Mouse (Mus musculus): ENCODE data around the gene Npr2. TPM values are rescaled to one million over a fixed set of nuclear protein-coding genes. Genes with fewer than 3 reads are reported as not detected.

Gene Npr2
- polyA plus RNA-seq, 1 experiment, result 0.44 TPM

- TF ChIP-seq POLR2A (IDR thresholded peaks at IDR 0.05; ENCODE audit: borderline replicate concordance, low read depth, low read length), result no peak
- TF ChIP-seq CTCF (IDR thresholded peaks at IDR 0.05; ENCODE audit: low read depth, low read length), result no peak; the same call in 1 of the 2 replicates
These were observed 37.2 kb downstream of the Npr2 start, which contains the start of the genes Tmem8b and Fam221b for GRCm38 (mm10) chr4:43668782-43669427. Gene Tmem8b (plus strand): TSS chr4:43668971. Gene Fam221b (minus strand): TSS chr4:43669145.

DNA sequence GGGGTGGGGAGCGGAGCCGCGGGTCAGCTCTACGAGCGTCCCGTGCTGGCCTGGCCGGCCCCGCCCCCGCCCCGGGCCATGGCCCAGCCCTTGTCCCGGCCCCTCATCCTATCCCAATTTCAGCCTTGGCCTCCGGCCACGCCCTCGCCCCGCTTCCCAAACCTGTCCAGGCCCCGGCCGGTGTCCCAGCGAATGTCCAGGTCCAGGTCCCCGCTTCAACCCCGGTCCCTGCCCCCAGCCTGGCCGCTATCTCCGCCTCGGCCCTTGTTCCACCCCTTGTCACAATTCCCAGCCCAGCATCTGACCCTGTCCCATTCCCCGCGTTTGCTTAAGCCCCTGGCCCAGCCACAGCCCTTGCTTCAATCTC lies 37.7 kb downstream of the Npr2 start:
- Histone ChIP-seq H3K4me1 (ENCODE audit: control insufficient read depth, insufficient read depth, low read length) (peaks cover 9% of the 10 kb centered on the region), H3K4me3 (ENCODE audit: insufficient read depth, low read length) (peak overlapping the region; percentile 73), H3K27ac (ENCODE audit: insufficient read depth, low read depth, low read length) (no peak overlapping the region)
- TF ChIP-seq CTCF (IDR thresholded peaks at IDR 0.05; ENCODE audit: low read depth, low read length) (no peak), POLR2A (IDR thresholded peaks at IDR 0.05; ENCODE audit: borderline replicate concordance, low read depth, low read length) (no peak)

More at GRCm38 (mm10) chr4:43668782-43669427, 37.2 kb downstream of the Npr2 start, which contains the start of the genes Tmem8b and Fam221b:
- H3K4me3 ChIP-seq (ENCODE audit: insufficient read depth, low read length), result peak within 1 kb of the TSS; percentile 73
- no peak within 1 kb of the TSS for H3K27ac ChIP-seq (ENCODE audit: insufficient read depth, low read depth, low read length)
- H3K4me1 ChIP-seq (ENCODE audit: control insufficient read depth, insufficient read depth, low read length), result peaks cover 9% of the 10 kb centered on the region

- Histone ChIP-seq H3K4me3 (ENCODE audit: insufficient read depth, low read length) (no peak overlapping the region), H3K27ac (ENCODE audit: insufficient read depth, low read depth, low read length) (no peak overlapping the region), H3K4me1 (ENCODE audit: control insufficient read depth, insufficient read depth, low read length) (peaks cover 9% of the 10 kb centered on the region)
- TF ChIP-seq CTCF (IDR thresholded peaks at IDR 0.05; ENCODE audit: low read depth, low read length) (peak; percentile 58), POLR2A (IDR thresholded peaks at IDR 0.05; ENCODE audit: borderline replicate concordance, low read depth, low read length) (no peak)
These were observed 40.3 kb downstream of the Npr2 start for GRCm38 (mm10) chr4:43672070-43672469.

GRCm38 (mm10) chr4:43673703-43674102 lies 42.0 kb downstream of the Npr2 start:
- TF ChIP-seq POLR2A (IDR thresholded peaks at IDR 0.05; ENCODE audit: borderline replicate concordance, low read depth, low read length), result no peak
- no peak for TF ChIP-seq CTCF (IDR thresholded peaks at IDR 0.05; ENCODE audit: low read depth, low read length)
- peaks cover 6% of the 10 kb centered on the region for H3K4me1 ChIP-seq (ENCODE audit: control insufficient read depth, insufficient read depth, low read length)
- H3K4me3 ChIP-seq (ENCODE audit: insufficient read depth, low read length), result no peak overlapping the region
- no peak overlapping the region for H3K27ac ChIP-seq (ENCODE audit: insufficient read depth, low read depth, low read length)

GRCm38 (mm10) chr4:43674974-43675373 lies 43.2 kb downstream of the Npr2 start:
- TF ChIP-seq CTCF (IDR thresholded peaks at IDR 0.05; ENCODE audit: low read depth, low read length) (no peak), POLR2A (IDR thresholded peaks at IDR 0.05; ENCODE audit: borderline replicate concordance, low read depth, low read length) (no peak)
- H3K4me1 ChIP-seq (ENCODE audit: control insufficient read depth, insufficient read depth, low read length), result no peaks in the 10 kb centered on the region
- H3K27ac ChIP-seq (ENCODE audit: insufficient read depth, low read depth, low read length), result no peak overlapping the region
- no peak overlapping the region for H3K4me3 ChIP-seq (ENCODE audit: insufficient read depth, low read length)

DNA sequence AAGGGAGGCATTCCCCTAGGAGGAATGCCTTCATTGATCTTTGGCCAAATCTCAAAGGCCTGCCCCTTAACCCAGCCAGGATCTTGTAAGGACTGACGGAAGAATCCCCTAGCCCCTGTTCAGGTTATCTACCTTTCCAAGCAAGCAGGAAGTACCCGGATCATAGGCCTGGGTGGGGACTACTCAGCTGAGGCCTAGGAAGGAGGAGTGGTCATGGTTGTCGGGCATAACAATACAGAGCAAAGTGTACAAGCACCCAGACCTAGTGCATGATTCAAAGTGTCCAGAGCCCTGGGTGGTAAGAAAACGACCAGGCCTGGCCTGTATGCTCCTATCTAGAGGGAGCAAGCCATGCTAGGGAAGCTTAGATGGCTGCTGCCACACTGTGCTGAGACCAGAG lies 43.9 kb downstream of the Npr2 start:
- Histone ChIP-seq H3K4me1 (ENCODE audit: control insufficient read depth, insufficient read depth, low read length) (no peaks in the 10 kb centered on the region), H3K27ac (ENCODE audit: insufficient read depth, low read depth, low read length) (no peak overlapping the region)
- TF ChIP-seq POLR2A (IDR thresholded peaks at IDR 0.05; ENCODE audit: borderline replicate concordance, low read depth, low read length) (no peak), CTCF (IDR thresholded peaks at IDR 0.05; ENCODE audit: low read depth, low read length) (no peak)

GRCm38 (mm10) chr4:43678541-43678940 lies 46.8 kb downstream of the Npr2 start:
- Histone ChIP-seq H3K27ac (ENCODE audit: insufficient read depth, low read depth, low read length) (no peak overlapping the region), H3K4me1 (ENCODE audit: control insufficient read depth, insufficient read depth, low read length) (no peaks in the 10 kb centered on the region), H3K4me3 (ENCODE audit: insufficient read depth, low read length) (no peak overlapping the region)
- TF ChIP-seq POLR2A (IDR thresholded peaks at IDR 0.05; ENCODE audit: borderline replicate concordance, low read depth, low read length), result no peak
- TF ChIP-seq CTCF (IDR thresholded peaks at IDR 0.05; ENCODE audit: low read depth, low read length), result no peak

More for the DNA sequence above, 43.9 kb downstream of the Npr2 start:
- no peak overlapping the region for H3K4me3 ChIP-seq (ENCODE audit: insufficient read depth, low read length)

GRCm38 (mm10) chr4:43679416-43680043 lies 47.8 kb downstream of the Npr2 start:
- no peak for TF ChIP-seq POLR2A (IDR thresholded peaks at IDR 0.05; ENCODE audit: borderline replicate concordance, low read depth, low read length)
- Histone ChIP-seq H3K4me3 (ENCODE audit: insufficient read depth, low read length) (no peak overlapping the region), H3K4me1 (ENCODE audit: control insufficient read depth, insufficient read depth, low read length) (no peaks in the 10 kb centered on the region), H3K27ac (ENCODE audit: insufficient read depth, low read depth, low read length) (no peak overlapping the region)

DNA sequence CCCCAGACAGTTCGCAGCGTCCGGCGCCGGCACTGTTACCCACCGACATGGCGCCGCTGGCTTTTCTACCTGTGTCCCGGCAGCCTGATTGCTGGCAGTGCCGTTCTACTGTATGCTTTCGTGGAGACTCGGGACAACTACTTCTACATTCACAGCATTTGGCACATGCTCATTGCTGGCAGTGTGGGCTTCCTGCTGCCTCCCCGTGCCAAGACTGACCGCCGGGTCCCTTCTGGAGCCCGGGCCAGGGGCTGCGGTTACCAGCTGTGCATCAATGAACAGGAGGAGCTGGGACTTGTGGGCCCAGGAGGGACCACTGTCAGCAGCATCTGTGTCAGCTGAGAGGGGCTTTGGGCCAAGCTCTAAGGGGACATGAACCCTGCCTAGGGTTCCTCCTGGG lies 58.3 kb downstream of the Npr2 start:
- no peak overlapping the region for H3K27ac ChIP-seq (ENCODE audit: insufficient read depth, low read depth, low read length)
- TF ChIP-seq CTCF (IDR thresholded peaks at IDR 0.05; ENCODE audit: low read depth, low read length) (no peak), POLR2A (IDR thresholded peaks at IDR 0.05; ENCODE audit: borderline replicate concordance, low read depth, low read length) (no peak)
- H3K4me1 ChIP-seq (ENCODE audit: control insufficient read depth, insufficient read depth, low read length), result no peaks in the 10 kb centered on the region
- H3K4me3 ChIP-seq (ENCODE audit: insufficient read depth, low read length), result no peak overlapping the region

DNA sequence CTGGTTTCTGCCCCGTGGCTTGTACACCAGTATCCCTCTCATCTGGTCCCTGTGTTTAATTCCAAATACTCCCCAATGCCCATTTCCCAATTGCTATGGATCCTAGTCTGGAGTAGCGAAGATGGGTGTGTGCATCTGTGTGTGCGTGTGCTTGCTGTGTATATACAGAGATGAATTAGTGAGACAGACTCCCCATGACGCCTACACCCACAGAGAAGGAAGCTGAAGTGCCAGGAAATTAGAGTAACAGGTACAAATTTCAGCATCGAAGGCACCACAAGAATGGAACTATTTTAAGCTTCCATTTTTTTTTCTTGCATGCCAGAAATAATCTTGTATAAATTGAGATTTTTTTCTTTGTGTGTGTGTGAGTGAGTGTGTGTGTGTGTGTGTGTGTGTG lies 59.3 kb downstream of the Npr2 start:
- H3K4me3 ChIP-seq (ENCODE audit: insufficient read depth, low read length), result no peak overlapping the region
- H3K4me1 ChIP-seq (ENCODE audit: control insufficient read depth, insufficient read depth, low read length), result no peaks in the 10 kb centered on the region
- H3K27ac ChIP-seq (ENCODE audit: insufficient read depth, low read depth, low read length), result no peak overlapping the region

More for the DNA sequence above, 59.3 kb downstream of the Npr2 start:
- TF ChIP-seq POLR2A (IDR thresholded peaks at IDR 0.05; ENCODE audit: borderline replicate concordance, low read depth, low read length) (no peak), CTCF (IDR thresholded peaks at IDR 0.05; ENCODE audit: low read depth, low read length) (no peak)

All from bone marrow macrophage, adult 2 months (primary cell).